Mouse (Mus musculus) hindbrain, embryonic 14.5 days (tissue): Measurements from ENCODE around the gene Rps4x. TPM values are rescaled to one million over a fixed set of nuclear protein-coding genes. Genes with fewer than 3 reads are reported as not detected.

Experiments
- ATAC-seq: fragments of 200-750 bp; cut with Nextera tagmentation; 2 replicates; pipeline ENCODE4 v1.8.0; 2017; ENCODE audit warnings: moderate number of reproducible peaks, mild to moderate bottlenecking, moderate TSS enrichment, moderate library complexity; ENCODE audit not compliant: low FRiP score
- DNase-seq: peaks from one replicate; pipeline ENCODE4 v3.0.0-alpha.2; 2015; ENCODE audit warnings: low spot score
- H3K27ac ChIP-seq: fragments of 300-500 bp; sonication (generic); 2 replicates; pipeline ENCODE4 v1.5.1; 2014; ENCODE audit warnings: mild to moderate bottlenecking, moderate library complexity
- H3K27me3 ChIP-seq: fragments of 300-500 bp; sonication (generic); 2 replicates; pipeline ENCODE4 v1.6.1; 2014; ENCODE audit warnings: mild to moderate bottlenecking, low read length, mixed read lengths; ENCODE audit not compliant: control insufficient read depth, insufficient read depth
- H3K36me3 ChIP-seq: fragments of 300-500 bp; sonication (generic); replicated peaks from 2 replicates; pipeline ENCODE4 v1.6.1; 2014; ENCODE audit not compliant: control insufficient read depth, insufficient read depth
- H3K4me1 ChIP-seq: fragments of 300-500 bp; sonication (generic); replicated peaks from 2 replicates; pipeline ENCODE4 v1.6.1; 2014; ENCODE audit warnings: antibody characterized with exemption, low read length, mixed read lengths; ENCODE audit not compliant: control insufficient read depth, insufficient read depth
- H3K4me2 ChIP-seq: fragments of 300-500 bp; sonication (generic); replicated peaks from 2 replicates; pipeline ENCODE4 v1.6.1; 2014; ENCODE audit warnings: mild to moderate bottlenecking, moderate library complexity
- H3K4me3 ChIP-seq: fragments of 300-500 bp; sonication (generic); replicated peaks from 2 replicates; pipeline ENCODE4 v1.5.1; 2014; ENCODE audit warnings: mild to moderate bottlenecking, low read length
- H3K9ac ChIP-seq: fragments of 300-500 bp; sonication (generic); 2 replicates; pipeline ENCODE4 v1.6.1; 2014
- H3K9me3 ChIP-seq: fragments of 300-500 bp; sonication (generic); 2 replicates; pipeline ENCODE4 v1.6.1; 2016; ENCODE audit warnings: low read length; ENCODE audit not compliant: control insufficient read depth
- WGBS: fragments of 180-500 bp; shearing (Covaris S2); extraction: QIAGEN DNeasy Blood & Tissue Kit; methylation state at CpG from one replicate; pipeline ENCODE4 v1.1.7; 2014; 5-methylcytosine and 5-hydroxymethylcytosine counted together
- polyA plus RNA-seq: library from polyadenylated mRNA; unstranded; fragments of >200 nt; fragmentation: Nextera tagmentation; extraction: Ambion mirVana; gene quantifications from 2 replicates; pipeline ENCODE4 v1.2.1, GENCODE M21; 2014

Rps4x gene
- polyA plus RNA-seq, 1 experiment from 2014 or later: 462 TPM

- Histone ChIP-seq H3K27ac (no peak within 1 kb of the TSS), H3K9ac (peak within 1 kb of the TSS; percentile 28; the same call in 1 of the 2 replicates)
- WGBS: 9% methylated on average over 34 of the region's 42 CpGs
These were observed 32.4 kb downstream of the Rps4x start, which contains the start of gene Ercc6l for GRCm38 (mm10) chrX:102156618-102157422. TSS of gene Ercc6l (minus strand) at chrX:102157091.

GRCm38 (mm10) chrX:102141157-102141556 is 48.0 kb downstream of the Rps4x start:
- no peaks in the 10 kb centered on the region; the same call in 1 of the 2 replicates for H3K27me3 ChIP-seq
- no peaks in the 10 kb centered on the region for H3K9me3 ChIP-seq
- 88% methylated on average over 1 of the region's 1 CpGs for WGBS
- H3K36me3 ChIP-seq: no peaks in the 10 kb centered on the region
- H3K27ac ChIP-seq: no peak overlapping the region
- H3K4me2 ChIP-seq: no peak overlapping the region
- no peak overlapping the region for H3K4me3 ChIP-seq
- no peaks in the 10 kb centered on the region for H3K4me1 ChIP-seq
- H3K9ac ChIP-seq: no peak overlapping the region
- ATAC-seq (no peak), DNase-seq (no peak)

More at GRCm38 (mm10) chrX:102156618-102157422, 32.4 kb downstream of the Rps4x start, which contains the start of gene Ercc6l:
- DNase-seq: peak; percentile 90
- no peaks in the 10 kb centered on the region for H3K27me3 ChIP-seq
- H3K4me3 ChIP-seq: peak within 1 kb of the TSS; percentile 38
- peak within 1 kb of the TSS; percentile 53 for H3K4me2 ChIP-seq
- H3K36me3 ChIP-seq: no peaks in the 10 kb centered on the region
- no peaks in the 10 kb centered on the region for H3K4me1 ChIP-seq
- H3K9me3 ChIP-seq: no peaks in the 10 kb centered on the region
- ATAC-seq: peak; percentile 99

Other genes with a start within 250 kb of the Rps4x start
- gene Rtl5, start 118.1 kb downstream of the Rps4x start, polyA plus RNA-seq: 3.2 and 4.5 TPM in 2 replicates
- 58.2 and 60.2 TPM in 2 replicates for gene Pin4, start 69.9 kb downstream of the Rps4x start, polyA plus RNA-seq
- gene Ercc6l, start 32.3 kb downstream of the Rps4x start, polyA plus RNA-seq: 2.0 and 2.3 TPM in 2 replicates
- gene Cited1, start 62.8 kb upstream of the Rps4x start, polyA plus RNA-seq: 13.2 and 14.3 TPM in 2 replicates